Mouse (Mus musculus): ENCODE measurements at regions not wholly inside any gene's neighbourhood (a gene's known extent, or its start where the extent isn't known, plus 50 kb on each side); places are given as distances from the start of the nearest gene placed in this dataset.
A peak's percentile ranks its signal among the peaks of the same experiment; 100 is the strongest.
"Not testable (repeated sequence)": the region's sequence is repeated elsewhere in the genome, so short reads cannot be mapped to it uniquely, and the experiment has no call there.

- DNase-seq: no peak
These were observed 194.4 kb upstream of the Ppp6c start for GRCm38 (mm10) chr2:39420696-39421095.

GRCm38 (mm10) chr2:39400336-39400735, 174.1 kb upstream of the Ppp6c start:
- DNase-seq: no peak

- DNase-seq: no peak
These were observed 173.3 kb upstream of the Ppp6c start for GRCm38 (mm10) chr2:39399523-39399922.

- DNase-seq: no peak
These were observed 168.4 kb upstream of the Ppp6c start for GRCm38 (mm10) chr2:39394643-39395042.

GRCm38 (mm10) chr2:39377264-39377663, 151.0 kb upstream of the Ppp6c start:
- no peak for DNase-seq

- peak; percentile 92 for DNase-seq
These were observed 147.0 kb upstream of the Ppp6c start for GRCm38 (mm10) chr2:39373068-39373779.

- DNase-seq: no peak
These were observed 118.0 kb upstream of the Ppp6c start for GRCm38 (mm10) chr2:39344207-39344606.

- no peak for DNase-seq
These were observed 114.2 kb upstream of the Ppp6c start for GRCm38 (mm10) chr2:39340406-39340805.

- DNase-seq: no peak
These were observed 112.8 kb upstream of the Ppp6c start for GRCm38 (mm10) chr2:39338832-39339649.

GRCm38 (mm10) chr2:39337524-39337923, 111.3 kb upstream of the Ppp6c start:
- DNase-seq: no peak

GRCm38 (mm10) chr2:39325715-39326493, 99.7 kb upstream of the Ppp6c start:
- DNase-seq: no peak

GRCm38 (mm10) chr2:39325122-39325521, 98.9 kb upstream of the Ppp6c start:
- DNase-seq: not testable (repeated sequence)

GRCm38 (mm10) chr2:39299798-39300382, 73.6 kb upstream of the Ppp6c start:
- DNase-seq: no peak

GRCm38 (mm10) chr2:39299290-39299689, 73.0 kb upstream of the Ppp6c start:
- no peak for DNase-seq

- DNase-seq: no peak
These were observed 69.2 kb upstream of the Ppp6c start for GRCm38 (mm10) chr2:39295435-39295834.

- DNase-seq: no peak
These were observed 52.0 kb upstream of the Ppp6c start for GRCm38 (mm10) chr2:39278218-39278617.

Data from lung, postnatal 14 days (tissue).